19 mouse cellular contexts compared by ENCODE assay signal in the genomic region with DNA sequence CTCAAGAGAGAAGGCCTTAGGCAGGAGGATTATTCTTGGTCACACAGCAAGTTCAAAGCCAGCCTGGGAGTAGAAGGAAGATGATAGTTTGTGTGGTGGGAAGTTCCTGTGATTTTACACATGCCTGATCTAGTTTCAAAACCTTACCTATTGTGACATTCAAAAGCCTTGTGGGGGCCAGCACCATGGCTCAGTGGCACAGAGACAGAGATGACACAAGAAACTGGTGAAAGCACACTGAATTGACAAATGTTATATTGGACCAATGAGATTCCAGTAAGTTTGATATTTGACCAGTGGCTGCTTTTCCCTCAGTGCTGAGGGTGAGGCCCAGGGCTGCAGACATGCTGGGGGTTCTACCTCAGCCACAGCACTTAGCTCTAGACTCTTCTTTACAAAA.
"Had no signal": no experiment of that assay in that cellular context is flagged by ENCODE, and none has a peak within 500 bp of the region (broad histone marks: within the 10 kb centered on the region; RNA-seq: fewer than 3 reads in every experiment).

No protein-coding gene starts in this region.

- H3K4me1 ChIP-seq: midbrain, embryonic 10.5 days; midbrain, embryonic 13.5 days; neural tube, embryonic 13.5 days; neural tube, embryonic 15.5 days had no signal

- H3K27me3 ChIP-seq: midbrain, embryonic 13.5 days; neural tube, embryonic 13.5 days; neural tube, embryonic 15.5 days had no signal

- H3K27ac ChIP-seq: liver, embryonic 14.5 days; midbrain, embryonic 10.5 days; midbrain, embryonic 13.5 days; neural tube, embryonic 13.5 days; neural tube, embryonic 15.5 days had no signal

- DNase-seq: lung, adult 18-20 months; lung, embryonic 14.5 days; lung, postnatal 10 days; lung, postnatal 4 days; retina, postnatal 1 day; right cerebral cortex, adult 18-20 months; right cerebral cortex, postnatal 25 days; right cerebral cortex, postnatal 4 days; spleen, adult 18-20 months; thymus, adult 18-20 months; thymus, postnatal 14 days; thymus, postnatal 36 days had no signal

- H3K4me2 ChIP-seq: lung, embryonic 14.5 days; midbrain, embryonic 13.5 days; neural tube, embryonic 13.5 days; neural tube, embryonic 15.5 days had no signal

- H3K36me3 ChIP-seq: midbrain, embryonic 10.5 days; neural tube, embryonic 13.5 days had no signal

- ATAC-seq: midbrain, embryonic 13.5 days; midbrain, embryonic 16.5 days had no signal

- H3K9ac ChIP-seq: liver, embryonic 14.5 days; lung, embryonic 14.5 days; midbrain, embryonic 13.5 days; neural tube, embryonic 13.5 days; neural tube, embryonic 15.5 days had no signal

- H3K4me3 ChIP-seq: midbrain, embryonic 10.5 days; midbrain, embryonic 13.5 days; myocyte; neural tube, embryonic 13.5 days; neural tube, embryonic 15.5 days had no signal

- H3K9me3 ChIP-seq: midbrain, embryonic 10.5 days; midbrain, embryonic 13.5 days; neural tube, embryonic 13.5 days; neural tube, embryonic 15.5 days had no signal
